Mouse (Mus musculus) small intestine, adult 2 months (tissue): Measurements from ENCODE around the gene Dazap2. TPM values are rescaled to one million over a fixed set of nuclear protein-coding genes. Genes with fewer than 3 reads are reported as not detected.

Source experiments
- H3K27ac ChIP-seq: fragments of 200-500 bp; 2 replicates; pipeline ENCODE4 v1.5.1; 2012; ENCODE audit warnings: low read depth, low read length, control low read depth, inconsistent platforms; ENCODE audit not compliant: insufficient read depth
- H3K27me3 ChIP-seq: fragments of 200-500 bp; 2 replicates; pipeline ENCODE4 v1.6.1; 2012; ENCODE audit warnings: mild to moderate bottlenecking, moderate library complexity, low read length, inconsistent platforms; ENCODE audit not compliant: control insufficient read depth, insufficient read depth
- H3K36me3 ChIP-seq: fragments of 200-500 bp; 2 replicates; pipeline ENCODE4 v1.6.1; 2012; ENCODE audit warnings: mild to moderate bottlenecking, low read length, control low read depth, inconsistent platforms; ENCODE audit not compliant: control insufficient read depth, insufficient read depth
- H3K4me1 ChIP-seq: fragments of 200-500 bp; 2 replicates; pipeline ENCODE4 v1.6.1; 2012; ENCODE audit warnings: low read length, inconsistent platforms, mixed read lengths; ENCODE audit not compliant: control insufficient read depth, insufficient read depth, insufficient read length
- H3K4me3 ChIP-seq: fragments of 200-500 bp; 2 replicates; pipeline ENCODE4 v1.5.1; 2012; ENCODE audit warnings: low read depth, mild to moderate bottlenecking, control low read depth, inconsistent platforms, low read length, moderate library complexity
- CTCF ChIP-seq: fragments of 200-500 bp; IDR thresholded peaks from 2 replicates; pipeline ENCODE4 v1.5.1; 2012; ENCODE audit warnings: low read depth, mild to moderate bottlenecking, control low read depth, inconsistent platforms, low read length, moderate library complexity, mixed read lengths; ENCODE audit not compliant: insufficient replicate concordance, insufficient read length; ENCODE audit errors: extremely low read depth
- POLR2A ChIP-seq: fragments of 200-500 bp; IDR thresholded peaks from 2 replicates; pipeline ENCODE4 v1.6.1; 2012; ENCODE audit warnings: low read depth, mild to moderate bottlenecking, control low read depth, inconsistent platforms, low read length, moderate library complexity
- WGBS: fragments of 180-500 bp; shearing (Covaris S2); methylation state at CpG from one replicate; pipeline ENCODE4 v1.1.7; 2018; 5-methylcytosine and 5-hydroxymethylcytosine counted together
- polyA plus RNA-seq: library from polyadenylated mRNA; depleted of rRNA; stranded (reverse); fragments of >200 nt; gene quantifications from 2 replicates; pipeline ENCODE4 v1.2.3, GENCODE M21; 2012

The Dazap2 gene
- polyA plus RNA-seq, 1 experiment: 1,087 TPM

DNA sequence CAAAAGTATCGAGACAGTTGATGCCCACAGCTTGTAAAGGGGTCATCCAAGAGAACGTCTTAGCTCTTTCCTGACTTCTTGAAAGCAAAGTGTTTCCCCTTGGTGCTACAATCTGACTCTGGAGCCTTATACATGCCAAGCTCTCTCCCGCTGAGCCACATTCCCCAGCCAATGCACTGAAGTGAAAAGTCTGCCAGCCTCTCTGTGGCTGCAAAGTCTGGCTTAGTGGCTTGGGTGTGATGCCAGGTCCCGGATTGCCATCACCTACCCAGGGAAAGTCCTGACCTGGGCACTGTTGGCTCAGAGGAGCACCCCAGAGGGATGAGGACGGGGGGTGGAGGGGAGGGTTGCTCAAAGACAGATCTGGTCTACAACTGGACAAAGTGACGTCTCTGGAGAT lies 38.3 kb upstream of the Dazap2 start:
- Histone ChIP-seq H3K36me3 (no peaks in the 10 kb centered on the region), H3K27ac (no peak overlapping the region), H3K27me3 (no peaks in the 10 kb centered on the region), H3K4me3 (no peak overlapping the region), H3K4me1 (peaks cover 2% of the 10 kb centered on the region; the same call in 1 of the 2 replicates)
- 83% methylated on average over 6 of the region's 6 CpGs for WGBS
- TF ChIP-seq CTCF (no peak), POLR2A (no peak)

DNA sequence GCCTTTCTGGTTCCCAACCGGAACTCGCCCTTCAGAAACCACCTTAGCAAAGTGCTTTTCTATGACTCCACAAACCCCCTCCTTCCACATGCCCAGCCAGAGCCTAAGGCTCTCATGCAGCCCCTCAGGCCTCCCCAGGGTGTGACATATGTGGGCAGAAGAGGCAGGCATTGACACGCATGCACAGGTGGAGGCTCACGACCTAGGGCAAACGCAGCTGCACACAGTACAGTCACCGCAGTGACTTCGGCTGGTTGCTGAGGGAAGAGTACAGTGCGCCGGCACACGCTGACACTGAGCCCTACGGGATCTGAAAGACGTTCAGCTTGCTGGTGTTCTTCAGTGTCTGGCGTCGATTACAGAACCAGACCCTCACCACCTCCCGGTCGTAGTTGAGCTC lies 37.2 kb upstream of the Dazap2 start:
- peaks cover 2% of the 10 kb centered on the region; the same call in 1 of the 2 replicates for H3K4me1 ChIP-seq
- no peaks in the 10 kb centered on the region for H3K27me3 ChIP-seq
- TF ChIP-seq POLR2A: no peak
- TF ChIP-seq CTCF: no peak
- no peak overlapping the region for H3K27ac ChIP-seq
- WGBS: 87% methylated on average over 16 of the region's 16 CpGs
- H3K36me3 ChIP-seq: no peaks in the 10 kb centered on the region
- H3K4me3 ChIP-seq: no peak overlapping the region

DNA sequence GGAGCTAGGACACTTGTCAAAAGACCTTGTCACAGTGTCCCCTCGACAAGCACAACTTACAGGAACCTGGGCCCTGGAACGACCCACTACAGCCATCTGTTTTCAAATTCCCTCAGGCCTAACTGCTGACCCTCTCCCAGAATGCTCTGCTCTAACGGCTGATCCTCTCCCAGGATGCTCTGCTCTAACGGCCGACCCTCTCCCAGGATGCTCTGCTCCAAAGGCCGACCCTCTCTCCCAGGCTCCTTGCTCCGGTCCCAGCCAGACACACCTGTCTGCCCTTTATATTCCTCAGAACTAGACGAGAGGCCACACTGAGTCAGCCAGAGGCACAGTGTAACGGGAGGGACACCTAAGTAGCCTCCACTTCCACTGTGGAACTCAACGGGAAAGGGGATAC lies 35.0 kb upstream of the Dazap2 start:
- TF ChIP-seq POLR2A (no peak), CTCF (no peak)
- H3K27me3 ChIP-seq: no peaks in the 10 kb centered on the region
- H3K4me1 ChIP-seq: peaks cover under 1% of the 10 kb centered on the region; the same call in 1 of the 2 replicates
- H3K4me3 ChIP-seq: no peak overlapping the region
- no peaks in the 10 kb centered on the region for H3K36me3 ChIP-seq
- H3K27ac ChIP-seq: no peak overlapping the region
- WGBS: 86% methylated on average over 10 of the region's 10 CpGs

DNA sequence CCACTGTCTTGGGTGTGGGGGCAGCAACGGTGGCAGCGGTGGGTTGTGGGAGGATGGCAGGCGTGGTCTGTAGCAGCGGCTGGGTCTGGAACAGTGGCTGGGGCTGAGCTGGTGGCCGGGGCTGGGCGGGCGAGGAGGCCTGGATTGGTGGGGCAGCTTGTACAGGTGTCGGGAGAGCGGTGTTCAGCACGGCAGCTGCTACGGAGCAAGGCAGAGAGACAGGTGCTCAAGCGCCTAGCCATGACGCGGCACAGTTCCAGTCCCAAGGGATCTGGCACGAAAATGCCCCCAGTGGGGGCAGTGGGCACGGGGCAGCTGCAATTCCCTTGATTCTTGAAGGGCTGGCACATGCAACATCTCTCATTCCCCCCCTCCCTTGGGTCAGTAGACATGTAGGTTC lies 29.2 kb upstream of the Dazap2 start:
- Histone ChIP-seq H3K27ac (no peak overlapping the region), H3K27me3 (no peaks in the 10 kb centered on the region), H3K4me3 (no peak overlapping the region), H3K36me3 (no peaks in the 10 kb centered on the region), H3K4me1 (no peaks in the 10 kb centered on the region)
- 94% methylated on average over 16 of the region's 16 CpGs for WGBS
- no peak for TF ChIP-seq POLR2A
- TF ChIP-seq CTCF: no peak

DNA sequence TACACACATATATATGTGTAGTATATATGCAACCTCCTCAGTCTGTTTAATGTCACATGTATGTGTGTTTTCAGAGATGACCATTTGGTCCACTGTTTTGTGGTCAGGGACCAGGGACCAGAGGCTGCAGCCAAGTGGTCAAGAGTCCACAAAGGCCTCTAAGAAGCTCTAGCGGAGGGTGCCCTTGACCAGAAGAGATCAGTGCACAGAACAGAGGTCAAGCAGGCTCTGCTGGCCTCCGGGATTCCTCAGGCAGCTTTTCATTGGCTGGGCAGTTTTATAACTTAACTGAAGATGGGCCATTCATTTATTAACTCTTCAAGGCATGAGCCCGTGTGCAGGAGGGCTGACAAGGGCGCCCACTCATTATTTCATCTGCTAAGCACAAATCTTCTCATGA lies 28.0 kb upstream of the Dazap2 start:
- no peaks in the 10 kb centered on the region for H3K36me3 ChIP-seq
- WGBS: 80% methylated on average over 4 of the region's 4 CpGs
- H3K27me3 ChIP-seq: no peaks in the 10 kb centered on the region
- no peaks in the 10 kb centered on the region for H3K4me1 ChIP-seq
- H3K27ac ChIP-seq: no peak overlapping the region
- H3K4me3 ChIP-seq: no peak overlapping the region
- TF ChIP-seq POLR2A (no peak), CTCF (no peak)

DNA sequence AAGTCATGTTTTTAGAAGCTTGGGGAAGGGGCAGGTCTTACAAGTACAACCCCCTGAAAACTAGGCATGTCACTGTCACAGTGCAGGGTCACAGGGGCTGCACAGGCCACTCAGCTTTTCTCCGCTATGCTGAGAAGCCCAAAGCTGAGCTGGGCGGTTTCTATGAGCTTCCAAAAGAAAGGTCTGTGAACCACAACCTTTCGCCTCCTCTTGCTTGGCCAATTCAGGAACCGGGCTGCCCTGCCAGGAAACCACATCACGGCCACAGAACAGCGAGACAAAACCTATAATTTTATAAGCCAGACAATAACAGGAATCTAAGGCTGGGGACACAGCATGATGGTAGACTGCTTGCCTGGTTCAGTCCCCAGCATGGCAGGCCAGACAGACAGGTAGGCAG lies 26.9 kb upstream of the Dazap2 start:
- Histone ChIP-seq H3K4me1 (peaks cover 3% of the 10 kb centered on the region; the same call in 1 of the 2 replicates), H3K27ac (no peak overlapping the region), H3K4me3 (no peak overlapping the region), H3K27me3 (no peaks in the 10 kb centered on the region), H3K36me3 (no peaks in the 10 kb centered on the region)
- TF ChIP-seq CTCF (no peak), POLR2A (no peak)
- 81% methylated on average over 6 of the region's 6 CpGs for WGBS

DNA sequence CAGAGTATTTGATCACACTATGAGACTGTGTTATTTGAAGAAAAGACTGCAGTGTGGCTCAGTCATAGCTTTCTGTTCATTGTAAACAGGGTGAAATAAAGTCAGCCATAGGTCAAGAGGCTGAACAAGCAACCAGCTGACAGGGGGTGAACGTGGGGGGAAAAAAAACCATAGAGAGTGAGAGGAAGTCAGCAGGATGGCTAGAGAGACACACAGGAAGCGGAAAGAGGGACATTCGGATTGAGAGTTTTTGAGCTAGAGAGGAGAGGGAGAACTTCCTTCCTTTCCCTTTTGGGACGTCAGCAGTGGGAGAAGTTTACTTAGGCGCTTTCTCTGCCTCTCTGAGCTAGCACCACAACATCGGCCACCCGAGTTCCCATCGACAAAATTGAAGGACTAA lies 24.7 kb upstream of the Dazap2 start:
- Histone ChIP-seq H3K4me1 (peaks cover 3% of the 10 kb centered on the region; the same call in 1 of the 2 replicates), H3K27ac (no peak overlapping the region), H3K27me3 (no peaks in the 10 kb centered on the region), H3K4me3 (no peak overlapping the region), H3K36me3 (no peaks in the 10 kb centered on the region)
- no peak for TF ChIP-seq POLR2A
- 72% methylated on average over 8 of the region's 8 CpGs for WGBS

DNA sequence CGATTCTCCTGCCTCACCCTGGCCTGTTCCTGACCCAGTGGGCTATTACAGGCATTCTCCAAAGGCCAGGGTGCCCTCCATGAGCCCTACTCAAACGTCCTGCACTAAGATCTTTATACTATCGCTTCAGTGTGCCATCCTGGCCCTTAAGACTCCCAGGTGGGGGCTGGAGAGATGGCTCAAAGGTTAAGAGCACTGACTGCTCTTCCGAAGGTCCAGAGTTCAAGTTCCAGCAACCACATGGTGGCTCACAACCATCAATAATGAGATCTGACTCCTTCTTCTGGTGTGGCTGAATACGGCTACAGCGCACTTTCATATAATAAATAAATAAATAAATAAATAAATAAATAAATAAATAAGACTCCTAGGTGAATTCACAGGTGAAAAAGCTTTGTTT lies 22.3 kb upstream of the Dazap2 start:
- Histone ChIP-seq H3K36me3 (no peaks in the 10 kb centered on the region), H3K27ac (no peak overlapping the region), H3K27me3 (no peaks in the 10 kb centered on the region), H3K4me1 (peaks cover 3% of the 10 kb centered on the region; the same call in 1 of the 2 replicates), H3K4me3 (no peak overlapping the region)
- TF ChIP-seq POLR2A: no peak
- TF ChIP-seq CTCF: no peak
- WGBS: 48% methylated on average over 6 of the region's 6 CpGs
